ENCODE assay signal across 11 mouse cellular contexts in the genomic region with DNA sequence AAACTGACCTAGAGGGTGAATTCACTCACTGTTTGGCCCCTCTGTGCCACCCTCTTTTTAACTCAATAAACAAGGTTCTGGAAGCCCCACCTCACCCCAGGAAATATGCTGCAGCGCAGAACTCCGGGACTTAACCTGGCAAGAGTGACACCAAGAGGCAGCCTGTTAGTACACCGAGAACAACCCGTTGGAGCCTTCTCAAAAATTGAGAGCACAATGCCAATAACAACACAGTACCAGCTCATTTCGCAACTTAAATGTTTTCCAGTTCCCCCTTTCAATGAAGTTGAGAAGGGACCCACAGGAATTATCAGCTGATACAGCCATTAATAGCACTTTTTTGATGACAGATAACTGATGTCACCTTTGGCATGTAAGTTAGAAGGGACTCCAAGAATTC. TPM values are rescaled to one million over a fixed set of nuclear protein-coding genes. Genes with fewer than 3 reads are reported as not detected.
DNase-seq lines count a peak whose midpoint lies in the region.
"Had no signal": no experiment of that assay in that cellular context is flagged by ENCODE, and none has a peak within 500 bp of the region (broad histone marks: within the 10 kb centered on the region; RNA-seq: fewer than 3 reads in every experiment).

No protein-coding gene starts in this region.

- DNase-seq in gastrocnemius, postnatal 25 days, result peak; percentile 34
- DNase-seq in gastrocnemius, adult 8-10 months (ENCODE audit: low spot score in 2 of 2), result no peak
- peak; percentile 29 for DNase-seq in lung, postnatal 14 days
- DNase-seq in lung, postnatal 4 days, result no peak
- DNase-seq in cerebellum, adult 18-20 months, result peak; percentile 58 to 67
- peak; percentile 37 for DNase-seq in gonadal fat pad, adult 2 months (ENCODE audit: low read depth)
- no peak for DNase-seq in neural tube, embryonic 10.5 days (ENCODE audit: extremely low spot score, low spot score)
- no peak for DNase-seq in natural killer cell, adult 2 months (ENCODE audit: low spot score in 2 of 2)
- DNase-seq: kidney, adult 2 months; thymus, adult 2 months had no signal

RNA-seq across cellular contexts. Expression of gene Svep1, which starts 38.3 kb away (rescaled TPM):
- total RNA-seq in gastrocnemius, postnatal 25 days (2021), result 10 to 100 TPM in 1 of 2 experiments, 1 to 10 TPM in 1; 8.2 to 11.9 TPM
- 1 to 10 TPM; 3.3 to 6.4 (median 4.0) TPM for total RNA-seq in gastrocnemius, adult 8-10 months (2022)
- 12.2 and 15.1 TPM in 2 replicates for polyA plus RNA-seq in gonadal fat pad, adult 2 months (2012; rRNA removed)
- polyA plus RNA-seq: activated CD4-positive, CD25-positive, alpha-beta regulatory T cell, adult 4 months had no signal

Comparison
In these comparisons a context has a peak if more than half of its experiments do, and no peak if none do; other contexts are left out.
1. DNase-seq: peak in gastrocnemius, postnatal 25 days (single experiment), lung, postnatal 14 days (single experiment), cerebellum, adult 18-20 months (2 of 2) and gonadal fat pad, adult 2 months (single experiment); none in gastrocnemius, adult 8-10 months (0 of 2), lung, postnatal 4 days (0 of 2), neural tube, embryonic 10.5 days (single experiment) and natural killer cell, adult 2 months (0 of 2).